Mouse (Mus musculus) hindlimb bud, embryonic 11.5 days (tissue): ENCODE data around the gene Med16.

Experiments
- DNase-seq: peaks from one replicate; pipeline ENCODE4 v3.0.0-alpha.2; 2012; ENCODE audit warnings: low read depth, low spot score; ENCODE audit errors: extremely low spot score

Gene Med16

GRCm38 (mm10) chr10:79908167-79909091 is at the start of gene Med16:
Med16 (minus strand) TSS chr10:79908923.
- peak; percentile 88 for DNase-seq

GRCm38 (mm10) chr10:79958140-79958816 is 49.6 kb upstream of the Med16 start:
- DNase-seq, result no peak

GRCm38 (mm10) chr10:79956643-79957154 is 48.0 kb upstream of the Med16 start:
- no peak for DNase-seq

- DNase-seq, result no peak
Observed at GRCm38 (mm10) chr10:79955691-79956090, 47.0 kb upstream of the Med16 start.

GRCm38 (mm10) chr10:79953946-79954345 is 45.2 kb upstream of the Med16 start:
- no peak for DNase-seq

GRCm38 (mm10) chr10:79950661-79951060 is 41.9 kb upstream of the Med16 start:
- no peak for DNase-seq

GRCm38 (mm10) chr10:79949873-79950272 is 41.1 kb upstream of the Med16 start:
- no peak for DNase-seq

- DNase-seq, result no peak
Observed at GRCm38 (mm10) chr10:79947502-79947901, 38.8 kb upstream of the Med16 start.

- DNase-seq, result no peak
Observed at GRCm38 (mm10) chr10:79946752-79947322, 38.1 kb upstream of the Med16 start.

GRCm38 (mm10) chr10:79945507-79946234 is 36.9 kb upstream of the Med16 start:
- DNase-seq, result no peak

- DNase-seq, result no peak
Observed at GRCm38 (mm10) chr10:79943471-79943901, 34.8 kb upstream of the Med16 start.

- DNase-seq, result no peak
Observed at GRCm38 (mm10) chr10:79942988-79943387, 34.3 kb upstream of the Med16 start.

GRCm38 (mm10) chr10:79940749-79941148 is 32.0 kb upstream of the Med16 start:
- DNase-seq, result no peak

- no peak for DNase-seq
Observed at GRCm38 (mm10) chr10:79937775-79938526, 29.2 kb upstream of the Med16 start.

- no peak for DNase-seq
Observed at GRCm38 (mm10) chr10:79936911-79937441, 28.3 kb upstream of the Med16 start.

GRCm38 (mm10) chr10:79936284-79936910 is 27.7 kb upstream of the Med16 start:
- no peak for DNase-seq

- DNase-seq, result no peak
Observed at GRCm38 (mm10) chr10:79934794-79935569, 26.3 kb upstream of the Med16 start.

- DNase-seq, result no peak
Observed at GRCm38 (mm10) chr10:79934272-79934721, 25.6 kb upstream of the Med16 start.
